Mouse (Mus musculus) heart, postnatal 14 days (tissue): ENCODE results near the gene Olfr301. TPM values are rescaled to one million over a fixed set of nuclear protein-coding genes. Genes with fewer than 3 reads are reported as not detected.

Experiments
- DNase-seq, 2 experiments: peaks; one replicate each; pipeline ENCODE4 v3.0.0; 2021 to 2022
- intact Hi-C: fragments of 180-260 bp; cut with DNase I; formaldehyde crosslinking; loops from one replicate; pipeline ENCODE4 v1.15.1; 2025
- long read RNA-seq, 2 experiments: library from polyadenylated mRNA; stranded (forward); transcript quantifications; one replicate each; pipeline ENCODE4 v2.0.0; 2021
- total RNA-seq, 2 experiments: library from RNA; stranded (reverse); gene quantifications; 2 replicates each; pipeline ENCODE4 v1.2.3; 2021

The Olfr301 gene
- not detected for total RNA-seq
- long read RNA-seq, experiment 1, result 0 reads
- long read RNA-seq, experiment 2, result 0 reads

DNA sequence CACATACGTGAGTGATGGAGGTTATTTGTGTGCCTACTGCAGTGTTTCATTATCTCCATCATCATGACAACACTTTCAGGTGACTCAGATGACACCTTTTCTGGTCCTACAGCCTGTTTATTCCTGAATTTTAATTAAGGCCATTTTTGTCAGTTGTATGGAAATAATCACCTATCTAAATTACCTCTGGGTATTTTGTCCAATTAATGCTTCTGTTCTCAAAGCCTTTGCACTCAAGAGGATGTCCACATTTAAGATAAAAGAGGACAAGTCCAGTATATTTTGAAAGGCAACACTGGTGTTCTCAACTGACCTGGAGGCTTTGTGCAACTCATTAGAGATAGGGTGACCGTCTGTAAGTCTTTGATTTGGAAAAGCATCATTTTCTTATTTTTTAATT lies at the start of gene Olfr301:
TSS of gene Olfr301 (plus strand) at position 301 of the 400 bp plus-strand sequence.
- intact Hi-C loops, result no loop called here
- no peak for DNase-seq

DNA sequence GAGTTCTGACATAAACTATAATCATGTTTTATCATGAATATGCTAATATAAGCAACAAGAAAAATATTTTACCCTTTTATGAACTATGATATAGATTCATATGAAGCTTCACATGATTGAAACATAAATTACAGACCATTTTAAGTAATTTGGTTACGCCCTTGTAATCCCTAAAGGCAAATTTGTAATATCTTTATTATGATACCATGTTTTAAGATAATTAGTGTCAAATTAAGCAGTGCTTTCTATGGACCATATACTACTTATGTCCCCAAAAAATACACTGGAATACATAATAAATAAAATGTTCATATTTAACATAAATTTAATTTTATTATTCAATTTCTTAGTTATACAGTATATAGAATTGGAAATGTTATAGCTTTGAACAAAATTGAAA lies 36.8 kb upstream of the Olfr301 start, which contains the start of gene Olfr305:
TSS of gene Olfr305 (minus strand) at position 101 of the 400 bp plus-strand sequence.
- intact Hi-C loops, result no loop called here
- DNase-seq, result no peak

DNA sequence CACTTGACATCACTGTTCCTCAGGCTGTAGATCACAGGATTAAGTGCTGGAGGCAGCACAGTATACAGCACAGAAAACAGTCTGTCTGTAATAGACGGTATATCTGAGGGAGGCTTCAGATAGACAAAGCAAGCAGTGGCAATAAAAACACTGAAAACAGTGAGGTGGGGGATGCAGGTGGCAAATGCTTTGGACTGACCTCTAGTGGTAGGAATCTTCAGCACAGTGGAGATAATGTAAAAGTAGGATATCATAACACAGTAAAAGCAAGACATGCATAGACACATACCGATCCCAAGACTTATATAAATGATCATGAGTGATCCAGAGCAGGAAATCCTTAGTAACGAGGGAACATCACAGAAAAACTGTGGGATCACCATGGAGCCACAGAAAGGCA lies 17.9 kb upstream of the Olfr301 start:
- intact Hi-C loops, result no loop called here
- DNase-seq, result no peak

- no peak for DNase-seq
- intact Hi-C loops, result no loop called here
These were observed 17.1 kb upstream of the Olfr301 start, which contains the start of gene Olfr304 for GRCm38 (mm10) chr7:86386558-86386957. TSS of gene Olfr304 (minus strand) at chr7:86386658.

DNA sequence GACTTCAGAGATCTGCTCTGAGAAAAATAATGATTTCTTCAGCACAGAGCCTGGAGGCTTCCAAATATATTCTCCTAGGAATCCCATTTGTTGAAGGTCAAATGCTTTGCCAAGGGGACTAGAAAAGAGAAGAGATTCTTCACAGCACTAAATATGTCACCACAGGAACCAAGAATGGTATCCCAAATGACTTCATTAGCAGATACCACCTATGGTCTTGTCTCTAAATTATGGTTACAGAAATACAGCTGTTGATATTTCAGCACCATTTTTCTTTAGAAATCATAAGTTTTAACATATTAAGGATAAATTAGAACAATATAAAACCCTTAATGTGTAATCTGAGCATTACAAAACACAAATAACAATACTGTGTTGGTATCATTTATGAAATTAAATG lies 6.0 kb upstream of the Olfr301 start, which contains the start of gene Olfr303:
TSS of gene Olfr303 (minus strand) at position 101 of the 400 bp plus-strand sequence.
- no peak for DNase-seq
- intact Hi-C loops, result no loop called here

DNA sequence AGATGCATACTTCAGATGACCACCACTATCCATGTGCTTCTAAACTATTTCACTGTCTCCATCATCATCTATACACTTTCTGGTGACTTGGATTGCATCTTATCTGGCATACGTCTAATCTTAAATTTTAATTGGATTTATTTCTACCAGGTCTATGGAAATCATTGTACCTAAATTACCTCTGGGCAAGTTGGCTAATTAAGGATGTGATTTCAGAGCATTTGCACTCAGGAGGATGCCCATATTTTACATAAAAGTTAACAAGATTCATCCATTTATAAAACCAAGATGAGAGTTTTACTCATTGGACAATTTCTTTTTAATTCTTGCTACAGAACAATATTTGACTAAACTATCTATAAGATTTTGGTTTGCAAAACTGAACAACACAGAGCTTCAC lies 56.0 kb downstream of the Olfr301 start, which contains the start of gene Olfr299:
TSS of gene Olfr299 (plus strand) at position 301 of the 400 bp plus-strand sequence.
- intact Hi-C loops, result no loop called here
- no peak for DNase-seq

Other genes starting within 250 kb of the Olfr301 start
- not detected for gene Vmn2r75, start 232.1 kb upstream of the Olfr301 start, total RNA-seq
- not detected for gene Vmn2r76, start 157.5 kb upstream of the Olfr301 start, total RNA-seq
- gene Olfr310, start 126.7 kb upstream of the Olfr301 start, total RNA-seq, result not detected
- gene Olfr309, start 90.1 kb upstream of the Olfr301 start, total RNA-seq, result not detected
- gene Olfr308, start 78.2 kb upstream of the Olfr301 start, total RNA-seq, result not detected
- not detected for gene Olfr307, start 66.3 kb upstream of the Olfr301 start, total RNA-seq
- gene Olfr305, start 36.9 kb upstream of the Olfr301 start, total RNA-seq, result not detected
- not detected for gene Olfr304, start 17.2 kb upstream of the Olfr301 start, total RNA-seq
- not detected for gene Olfr303, start 6.1 kb upstream of the Olfr301 start, total RNA-seq
- gene Olfr299, start 56.1 kb downstream of the Olfr301 start, total RNA-seq, result not detected
- gene Olfr298, start 88.6 kb downstream of the Olfr301 start, total RNA-seq, result not detected
- not detected for gene Olfr297, start 116.1 kb downstream of the Olfr301 start, total RNA-seq
- gene Olfr295, start 180.0 kb downstream of the Olfr301 start, total RNA-seq, result not detected
- gene Olfr294, start 212.8 kb downstream of the Olfr301 start, total RNA-seq, result not detected
- gene Olfr293, start 245.2 kb downstream of the Olfr301 start, total RNA-seq, result not detected